Mouse (Mus musculus) ES-E14 (cell line): ENCODE results near the gene Idh3b. TPM values are rescaled to one million over a fixed set of nuclear protein-coding genes. Genes with fewer than 3 reads are reported as not detected.

ENCODE experiments used
- DNase-seq: peaks from one replicate; pipeline ENCODE4 v3.0.0-alpha.2; 2013; ENCODE audit warnings: low read depth, low spot score
- H3K27ac ChIP-seq: 2 replicates; pipeline ENCODE4 v1.5.1; 2012; ENCODE audit warnings: low read depth, mild to moderate bottlenecking, low read length, moderate library complexity, mixed read lengths; ENCODE audit not compliant: poor library complexity, insufficient read depth, severe bottlenecking
- H3K36me3 ChIP-seq: 2 replicates; pipeline ENCODE4 v1.6.1; 2012; ENCODE audit warnings: mild to moderate bottlenecking, low read length, moderate library complexity, mixed read lengths; ENCODE audit not compliant: control insufficient read depth, poor library complexity, insufficient read depth, severe bottlenecking
- H3K4me1 ChIP-seq, 2 experiments: fragments of 150-350 bp in 1 of 2; sonication (generic) in 1 of 2; 2 replicates each; pipeline ENCODE4 v1.6.1; 2012; ENCODE audit warnings: low read length in 2 of 2, mild to moderate bottlenecking in 1 of 2, mixed read lengths in 1 of 2; ENCODE audit not compliant: control insufficient read depth in 2 of 2, insufficient read depth in 2 of 2, poor library complexity in 1 of 2
- H3K4me3 ChIP-seq, 2 experiments: fragments of 150-350 bp in 1 of 2; sonication (generic) in 1 of 2; 2 replicates each; pipeline ENCODE4 v1.5.1; 2012; ENCODE audit warnings: low read length in 2 of 2, low read depth in 1 of 2, mild to moderate bottlenecking in 1 of 2, mixed read lengths in 1 of 2; ENCODE audit not compliant: insufficient read depth in 1 of 2, poor library complexity in 1 of 2, severe bottlenecking in 1 of 2
- H3K9ac ChIP-seq: 2 replicates; pipeline ENCODE4 v1.6.1; 2012; ENCODE audit warnings: low read depth, mild to moderate bottlenecking, low read length, mixed read lengths; ENCODE audit not compliant: poor library complexity, insufficient read depth, severe bottlenecking
- H3K9me3 ChIP-seq: fragments of 150-350 bp; sonication (generic); 2 replicates; pipeline ENCODE4 v1.6.1; 2012; ENCODE audit warnings: low read depth, mild to moderate bottlenecking, low read length; ENCODE audit not compliant: control insufficient read depth, insufficient read depth
- CHD2 ChIP-seq: IDR thresholded peaks from 2 replicates; pipeline ENCODE4 v1.6.1; 2014; ENCODE audit warnings: mild to moderate bottlenecking, low read depth, low read length, inconsistent platforms
- HCFC1 ChIP-seq: IDR thresholded peaks from 2 replicates; pipeline ENCODE4 v1.6.1; 2012; ENCODE audit warnings: low read length, inconsistent platforms, borderline replicate concordance; ENCODE audit not compliant: insufficient read depth
- MAFK ChIP-seq: IDR thresholded peaks from 2 replicates; pipeline ENCODE4 v1.6.1; 2014; ENCODE audit warnings: mild to moderate bottlenecking, low read depth, low read length, inconsistent platforms; ENCODE audit not compliant: insufficient read depth
- ZC3H11A ChIP-seq: IDR thresholded peaks from 2 replicates; pipeline ENCODE4 v1.6.1; 2012; ENCODE audit warnings: low read depth, mild to moderate bottlenecking, inconsistent platforms, low read length, borderline replicate concordance
- ZNF384 ChIP-seq: IDR thresholded peaks from 2 replicates; pipeline ENCODE4 v1.6.1; 2012; ENCODE audit warnings: low read depth, low read length, inconsistent platforms
- in situ Hi-C, 2 experiments: fragments of 600-800 bp; cut with MboI; formaldehyde crosslinking; loops; one replicate each; pipeline ENCODE4 v1.15.1; 2025; ENCODE audit warnings: low sequenced_read_pairs in 2 of 2, inconsistent platforms in 1 of 2; ENCODE audit not compliant: unreplicated experiment in 2 of 2
- total RNA-seq: library from RNA; depleted of rRNA; stranded (reverse); fragments of 300-350 nt; gene quantifications from 2 replicates; pipeline ENCODE4 v1.2.3, GENCODE M21; 2012; rRNA removed

Gene Idh3b
- total RNA-seq = 100 and 129 TPM in 2 replicates

DNA sequence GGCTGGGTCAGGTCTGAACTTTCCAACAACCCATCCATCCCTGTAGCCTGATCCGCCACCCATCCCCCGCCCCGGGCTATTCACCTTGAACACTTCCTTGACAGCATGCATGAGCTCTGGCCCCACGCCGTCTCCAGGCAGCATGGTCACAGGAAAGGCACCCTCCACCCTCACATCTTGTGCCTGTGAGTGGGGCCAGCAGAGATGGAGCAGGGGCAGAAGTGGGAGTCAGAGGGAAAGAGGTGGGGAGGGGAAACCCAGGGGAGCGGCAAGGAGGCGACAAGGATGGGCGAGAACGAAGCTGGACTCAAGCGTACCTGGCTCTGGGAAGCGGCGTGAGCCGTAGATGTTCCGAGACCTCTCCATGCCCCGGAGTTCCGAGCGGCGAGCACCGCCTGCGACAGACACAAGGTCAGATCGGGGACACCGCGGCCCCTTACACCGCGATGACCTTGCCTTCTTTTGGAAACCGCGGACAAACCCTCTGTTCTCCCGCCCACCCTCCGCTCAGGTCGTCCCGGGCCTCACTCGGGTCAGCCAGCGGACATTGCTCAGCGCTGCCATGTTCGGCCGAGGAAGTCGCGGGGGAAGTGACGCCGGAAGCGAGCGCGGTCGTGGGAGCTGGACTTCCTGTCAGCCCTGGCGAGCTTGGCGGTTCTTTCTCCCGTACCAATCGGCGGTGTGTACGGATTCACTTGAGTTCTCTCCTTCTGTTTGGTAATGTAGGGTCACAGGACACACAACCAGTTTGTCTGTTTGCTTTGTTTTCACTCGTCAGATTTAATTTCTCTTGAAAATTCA lies at the start of gene Idh3b:
Idh3b (minus strand) TSS at position 694 of the 801 bp plus-strand sequence.
- peaks cover 30% of the 10 kb centered on the region for H3K36me3 ChIP-seq
- H3K27ac ChIP-seq = peak within 1 kb of the TSS; percentile 61
- H3K4me1 ChIP-seq = peaks cover 3% of the 10 kb centered on the region in 2 experiments; a peak in 1 of 4 replicates
- no peak for TF ChIP-seq ZC3H11A
- peak; percentile 74 for TF ChIP-seq HCFC1
- in situ Hi-C loops = no loop called here
- H3K4me3 ChIP-seq = peak within 1 kb of the TSS; percentile 96 to 97
- peak; percentile 69 for DNase-seq
- H3K9me3 ChIP-seq = no peaks in the 10 kb centered on the region
- peak within 1 kb of the TSS; percentile 94 for H3K9ac ChIP-seq

GRCm38 (mm10) chr2:130329502-130329901 lies 45.2 kb upstream of the Idh3b start:
- Histone ChIP-seq H3K4me3 (no peak overlapping the region), H3K9ac (no peak overlapping the region), H3K4me1 (no peaks in the 10 kb centered on the region), H3K9me3 (no peaks in the 10 kb centered on the region), H3K36me3 (no peaks in the 10 kb centered on the region), H3K27ac (no peak overlapping the region)
- in situ Hi-C loops = no loop called here
- no peak for TF ChIP-seq CHD2
- no peak for TF ChIP-seq MAFK
- no peak for TF ChIP-seq HCFC1
- TF ChIP-seq ZC3H11A = no peak
- TF ChIP-seq ZNF384 = no peak
- no peak for DNase-seq

DNA sequence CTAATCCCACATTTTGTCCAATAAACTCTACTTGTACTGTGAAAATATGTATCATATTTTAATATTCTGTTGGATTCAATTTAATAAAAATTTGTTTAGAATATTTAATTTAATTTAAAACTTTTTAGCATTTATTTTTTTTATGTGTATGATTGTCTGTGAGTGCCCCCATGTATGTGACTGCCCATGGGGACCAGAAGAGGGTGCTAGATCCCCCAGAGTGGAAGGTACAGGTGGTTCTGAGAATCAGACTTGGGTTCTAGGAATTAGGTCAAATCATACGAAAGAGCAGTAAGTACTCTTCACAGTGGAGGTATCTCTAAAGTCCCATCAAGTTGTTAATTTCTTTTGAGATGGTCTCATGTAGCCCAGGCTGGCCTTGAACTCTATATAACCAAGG lies 42.7 kb upstream of the Idh3b start:
- H3K4me1 ChIP-seq = no peaks in the 10 kb centered on the region
- no peak overlapping the region for H3K4me3 ChIP-seq
- no peak overlapping the region for H3K9ac ChIP-seq
- TF ChIP-seq MAFK = no peak
- no peak for TF ChIP-seq HCFC1
- in situ Hi-C loops = no loop called here
- H3K36me3 ChIP-seq = no peaks in the 10 kb centered on the region
- H3K27ac ChIP-seq = no peak overlapping the region
- no peak for DNase-seq
- no peaks in the 10 kb centered on the region for H3K9me3 ChIP-seq

DNA sequence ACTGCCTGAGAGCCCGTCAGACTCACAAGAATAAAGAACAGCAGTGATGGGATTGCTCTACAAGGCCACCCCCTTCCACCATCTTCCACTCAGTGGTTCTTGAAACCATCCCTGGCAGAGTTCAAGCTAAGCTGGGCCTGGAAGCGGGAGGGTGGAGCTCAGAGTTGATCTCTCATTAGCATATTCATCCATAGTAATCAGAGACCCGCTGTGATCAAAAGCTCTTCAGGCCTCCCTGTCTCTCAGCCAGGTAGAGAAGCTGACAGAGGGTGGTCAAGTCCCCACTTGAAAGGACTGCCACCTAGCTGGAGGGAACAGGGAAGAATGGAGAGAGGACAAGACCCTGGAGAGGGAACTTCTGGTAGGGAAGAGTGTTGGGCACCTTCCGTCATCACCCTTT lies 18.7 kb upstream of the Idh3b start:
- TF ChIP-seq MAFK (no peak), ZC3H11A (no peak), CHD2 (no peak), ZNF384 (no peak), HCFC1 (no peak)

GRCm38 (mm10) chr2:130297580-130297979 lies 13.2 kb upstream of the Idh3b start:
- peaks cover 0 to 5% of the 10 kb centered on the region in 2 experiments; a peak in 1 of 4 replicates for H3K4me1 ChIP-seq
- DNase-seq = no peak
- no peak overlapping the region for H3K4me3 ChIP-seq
- no peak overlapping the region for H3K9ac ChIP-seq
- TF ChIP-seq HCFC1 = no peak
- no peak for TF ChIP-seq MAFK
- no peak for TF ChIP-seq ZNF384
- no peak for TF ChIP-seq ZC3H11A
- TF ChIP-seq CHD2 = no peak
- in situ Hi-C loops = no loop called here
- H3K9me3 ChIP-seq = no peaks in the 10 kb centered on the region
- no peak overlapping the region for H3K27ac ChIP-seq
- H3K36me3 ChIP-seq = no peaks in the 10 kb centered on the region

More for the DNA sequence above, 18.7 kb upstream of the Idh3b start:
- Histone ChIP-seq H3K4me1 (no peaks in the 10 kb centered on the region), H3K27ac (no peak overlapping the region), H3K4me3 (no peak overlapping the region), H3K36me3 (no peaks in the 10 kb centered on the region), H3K9me3 (no peaks in the 10 kb centered on the region), H3K9ac (no peak overlapping the region)
- no peak for DNase-seq
- in situ Hi-C loops = no loop called here
